Mouse (Mus musculus) neural tube, embryonic 15.5 days (tissue): ENCODE data around the gene Grm8. TPM values are rescaled to one million over a fixed set of nuclear protein-coding genes. Genes with fewer than 3 reads are reported as not detected.

ENCODE experiments used
- ATAC-seq: fragments of 200-750 bp; cut with Nextera tagmentation; 2 replicates; pipeline ENCODE4 v1.8.0; 2017; ENCODE audit warnings: mild to moderate bottlenecking, moderate TSS enrichment, moderate library complexity; ENCODE audit not compliant: low FRiP score
- H3K27ac ChIP-seq: fragments of 300-500 bp; sonication (generic); replicated peaks from 2 replicates; pipeline ENCODE4 v1.5.1; 2015; ENCODE audit warnings: mild to moderate bottlenecking, inconsistent platforms
- H3K27me3 ChIP-seq: fragments of 300-500 bp; sonication (generic); replicated peaks from 2 replicates; pipeline ENCODE4 v1.6.1; 2015; ENCODE audit warnings: inconsistent platforms
- H3K36me3 ChIP-seq: fragments of 300-500 bp; sonication (generic); 2 replicates; pipeline ENCODE4 v1.6.1; 2015; ENCODE audit warnings: inconsistent platforms
- H3K4me1 ChIP-seq: fragments of 300-500 bp; sonication (generic); 2 replicates; pipeline ENCODE4 v1.6.1; 2015; ENCODE audit warnings: inconsistent platforms
- H3K4me2 ChIP-seq: fragments of 300-500 bp; sonication (generic); 2 replicates; pipeline ENCODE4 v1.6.1; 2015; ENCODE audit warnings: inconsistent platforms, mild to moderate bottlenecking, moderate library complexity
- H3K4me3 ChIP-seq: fragments of 300-500 bp; sonication (generic); replicated peaks from 2 replicates; pipeline ENCODE4 v1.5.1; 2015; ENCODE audit warnings: mild to moderate bottlenecking, inconsistent platforms
- H3K9ac ChIP-seq: fragments of 300-500 bp; sonication (generic); replicated peaks from 2 replicates; pipeline ENCODE4 v1.6.1; 2015; ENCODE audit warnings: mild to moderate bottlenecking, inconsistent platforms
- H3K9me3 ChIP-seq: fragments of 300-500 bp; sonication (generic); replicated peaks from 2 replicates; pipeline ENCODE4 v1.6.1; 2016; ENCODE audit warnings: inconsistent platforms
- WGBS: fragments of 180-500 bp; shearing (Covaris S2); methylation state at CpG from one replicate; pipeline ENCODE4 v1.1.7; 2015; ENCODE audit warnings: mixed read lengths; 5-methylcytosine and 5-hydroxymethylcytosine counted together
- polyA plus RNA-seq: library from polyadenylated mRNA; unstranded; fragments of >200 nt; fragmentation: Nextera tagmentation; extraction: Ambion mirVana; gene quantifications from 2 replicates; pipeline ENCODE4 v1.2.1, GENCODE M21; 2015

The Grm8 gene
- polyA plus RNA-seq, 1 experiment from 2014 or later = 12.9 TPM

DNA sequence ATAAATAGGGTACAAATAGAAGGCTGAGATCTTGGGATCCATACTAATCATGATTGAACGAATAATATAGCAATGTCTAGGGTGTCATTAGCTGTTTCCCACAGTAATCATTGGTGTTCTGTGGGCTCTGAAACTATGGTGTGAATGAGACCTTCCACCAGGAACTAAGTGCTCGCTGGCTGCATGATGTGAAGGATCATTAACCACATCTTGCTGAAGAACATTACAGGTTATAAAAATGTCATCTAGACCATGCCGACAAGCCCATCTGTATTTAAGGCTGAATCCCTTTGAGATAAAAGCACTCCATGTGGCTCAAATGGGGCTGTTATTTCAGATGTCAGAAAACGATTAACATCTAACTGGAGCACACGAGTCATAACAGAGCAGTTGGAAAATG is 674.0 kb downstream of the Grm8 start:
- Histone ChIP-seq H3K4me1 (no peaks in the 10 kb centered on the region), H3K27ac (no peak overlapping the region), H3K27me3 (no peaks in the 10 kb centered on the region), H3K4me2 (no peak overlapping the region), H3K4me3 (no peak overlapping the region), H3K9me3 (no peaks in the 10 kb centered on the region), H3K9ac (no peak overlapping the region), H3K36me3 (no peaks in the 10 kb centered on the region)
- WGBS = 16% methylated on average over 5 of the region's 5 CpGs
- no peak for ATAC-seq

DNA sequence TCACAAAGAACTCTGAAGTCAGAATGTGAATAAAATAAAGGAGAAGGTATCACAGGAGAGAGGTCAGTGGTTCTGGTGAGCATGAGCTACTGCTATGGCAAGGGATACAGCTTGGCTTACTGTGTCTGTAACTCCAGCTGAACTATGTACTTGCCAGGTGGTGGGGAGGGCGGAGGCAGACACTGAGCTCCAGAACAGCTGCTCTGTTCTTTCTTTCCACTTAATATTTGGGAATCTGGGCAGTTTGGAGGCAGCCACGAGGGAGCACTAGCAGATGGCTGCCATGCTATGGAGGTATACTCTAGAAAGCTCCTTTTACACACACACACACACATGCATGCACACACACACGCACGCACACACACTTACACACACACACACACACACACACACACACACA is 726.5 kb downstream of the Grm8 start:
- Histone ChIP-seq H3K27me3 (no peaks in the 10 kb centered on the region), H3K9ac (no peak overlapping the region), H3K9me3 (no peaks in the 10 kb centered on the region), H3K36me3 (no peaks in the 10 kb centered on the region), H3K4me3 (no peak overlapping the region), H3K4me2 (no peak overlapping the region), H3K27ac (no peak overlapping the region), H3K4me1 (no peaks in the 10 kb centered on the region)
- 77% methylated on average over 4 of the region's 4 CpGs for WGBS
- ATAC-seq = peak; percentile 41; the same call in 1 of the 2 replicates

DNA sequence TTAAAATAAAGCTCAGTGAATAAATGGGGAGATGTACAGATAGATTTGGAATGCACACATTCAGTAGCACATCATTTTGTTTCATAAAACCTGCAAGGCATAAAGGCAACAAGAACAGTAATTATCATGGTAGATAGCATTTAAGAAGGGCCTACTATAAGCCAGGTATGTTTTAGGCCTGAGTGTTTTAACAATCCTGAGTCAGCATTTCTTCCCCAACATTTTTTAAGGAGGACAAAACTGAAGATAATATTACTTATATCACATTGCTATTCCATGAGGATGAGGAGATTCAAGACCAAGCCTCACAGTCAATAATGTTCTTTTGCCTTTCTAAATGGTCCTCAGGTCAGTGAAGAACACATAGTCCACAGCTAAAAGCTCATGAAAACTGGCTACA is 762.6 kb downstream of the Grm8 start:
- H3K36me3 ChIP-seq = no peaks in the 10 kb centered on the region
- no peak overlapping the region for H3K9ac ChIP-seq
- no peak overlapping the region for H3K4me3 ChIP-seq
- no peaks in the 10 kb centered on the region for H3K9me3 ChIP-seq
- no peaks in the 10 kb centered on the region for H3K27me3 ChIP-seq
- no peak overlapping the region for H3K27ac ChIP-seq
- H3K4me2 ChIP-seq = no peak overlapping the region
- no peak for ATAC-seq
- H3K4me1 ChIP-seq = no peaks in the 10 kb centered on the region

DNA sequence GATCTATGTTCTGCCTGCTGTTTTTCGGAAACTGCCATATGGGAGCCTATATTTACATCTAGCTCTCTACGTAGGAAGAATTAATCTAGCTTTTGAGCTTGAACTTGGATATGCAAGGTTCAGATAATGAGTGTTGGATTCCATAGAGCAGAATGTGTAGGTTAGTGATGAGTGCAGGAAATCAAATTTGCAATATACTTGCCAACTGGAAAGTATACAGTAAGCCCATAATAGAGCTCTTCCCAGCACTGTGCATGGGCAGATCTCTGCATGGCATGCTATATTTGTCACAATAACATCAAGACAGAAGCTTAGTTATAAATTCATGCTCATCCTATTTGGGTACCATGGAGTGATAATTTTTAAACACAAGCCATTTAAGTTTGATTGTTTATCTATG is 763.9 kb downstream of the Grm8 start:
- H3K27ac ChIP-seq = no peak overlapping the region
- ATAC-seq = no peak
- no peaks in the 10 kb centered on the region for H3K4me1 ChIP-seq
- H3K9ac ChIP-seq = no peak overlapping the region
- no peak overlapping the region for H3K4me3 ChIP-seq
- H3K27me3 ChIP-seq = no peaks in the 10 kb centered on the region
- no peaks in the 10 kb centered on the region for H3K9me3 ChIP-seq
- WGBS = 75% methylated on average over 2 of the region's 2 CpGs
- no peak overlapping the region for H3K4me2 ChIP-seq
- no peaks in the 10 kb centered on the region for H3K36me3 ChIP-seq

DNA sequence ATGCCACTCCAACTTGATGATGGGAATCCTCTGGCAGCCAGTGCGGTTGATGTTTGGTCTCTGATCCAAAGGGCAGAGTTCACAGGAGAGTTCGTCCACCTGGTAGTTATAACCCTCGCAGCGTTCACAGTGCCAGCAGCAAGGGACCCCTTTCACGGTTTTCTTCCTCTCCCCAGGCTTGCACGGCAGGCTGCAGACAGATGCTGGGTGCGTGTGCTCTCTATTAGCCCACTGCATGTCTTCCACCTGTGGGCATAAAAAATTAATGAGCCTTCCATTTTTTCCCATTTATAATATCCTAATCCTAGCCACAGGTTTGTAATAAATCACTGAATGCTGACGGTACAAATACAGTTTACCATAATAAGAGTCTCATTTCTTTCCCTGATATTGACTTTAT is 771.2 kb downstream of the Grm8 start:
- H3K4me2 ChIP-seq = no peak overlapping the region
- no peak overlapping the region for H3K4me3 ChIP-seq
- H3K27me3 ChIP-seq = no peaks in the 10 kb centered on the region
- no peak overlapping the region for H3K9ac ChIP-seq
- no peaks in the 10 kb centered on the region for H3K4me1 ChIP-seq
- no peaks in the 10 kb centered on the region for H3K9me3 ChIP-seq
- H3K27ac ChIP-seq = no peak overlapping the region
- no peak for ATAC-seq
- no peaks in the 10 kb centered on the region for H3K36me3 ChIP-seq
- 73% methylated on average over 8 of the region's 8 CpGs for WGBS

DNA sequence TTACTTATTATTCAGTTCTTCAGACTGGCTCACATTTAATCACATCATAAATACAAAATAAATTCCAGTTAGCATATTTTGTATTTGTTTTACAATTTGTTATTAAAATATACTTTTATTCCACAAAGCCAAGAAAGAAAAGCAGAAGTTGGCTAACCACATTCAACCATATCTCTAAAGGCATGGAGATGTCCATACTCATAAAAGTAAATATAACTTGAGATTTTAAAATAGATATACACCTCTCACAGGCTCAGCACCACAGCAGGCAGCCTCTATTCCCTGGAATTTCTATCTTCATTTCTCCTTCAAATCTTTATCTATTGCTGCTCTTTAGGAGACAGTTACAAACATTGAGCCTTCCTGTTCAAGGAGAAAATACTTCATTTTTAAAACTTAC is 774.5 kb downstream of the Grm8 start:
- Histone ChIP-seq H3K4me2 (no peak overlapping the region), H3K4me1 (no peaks in the 10 kb centered on the region)

DNA sequence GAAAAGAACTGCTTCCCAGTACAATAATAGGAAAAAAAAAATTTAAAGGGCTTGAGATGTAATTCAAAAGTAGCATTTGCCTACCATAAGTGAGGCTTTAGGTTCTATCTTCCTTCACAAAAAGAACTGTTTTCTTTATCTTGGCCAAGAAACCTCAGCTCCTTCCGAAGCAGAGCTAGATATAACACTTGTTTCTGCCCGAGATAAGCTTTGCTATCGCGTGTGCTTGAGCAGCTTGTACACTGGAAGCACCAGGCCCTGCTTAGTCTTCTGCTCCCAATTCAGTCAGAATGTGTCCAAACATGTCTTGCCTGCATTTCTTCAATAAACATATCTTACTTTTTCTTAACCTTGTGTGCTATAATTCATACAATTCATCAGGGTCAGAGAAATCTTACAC is 783.8 kb downstream of the Grm8 start:
- Histone ChIP-seq H3K9ac (no peak overlapping the region), H3K4me3 (no peak overlapping the region), H3K4me2 (no peak overlapping the region), H3K9me3 (no peaks in the 10 kb centered on the region), H3K27me3 (no peaks in the 10 kb centered on the region), H3K27ac (no peak overlapping the region), H3K36me3 (no peaks in the 10 kb centered on the region), H3K4me1 (no peaks in the 10 kb centered on the region)
- 95% methylated on average over 4 of the region's 4 CpGs for WGBS
- ATAC-seq = no peak

More for the DNA sequence above, 774.5 kb downstream of the Grm8 start:
- no peaks in the 10 kb centered on the region for H3K9me3 ChIP-seq
- no peak for ATAC-seq
- H3K9ac ChIP-seq = no peak overlapping the region
- no peaks in the 10 kb centered on the region for H3K36me3 ChIP-seq
- no peaks in the 10 kb centered on the region for H3K27me3 ChIP-seq
- H3K27ac ChIP-seq = no peak overlapping the region
- H3K4me3 ChIP-seq = no peak overlapping the region

DNA sequence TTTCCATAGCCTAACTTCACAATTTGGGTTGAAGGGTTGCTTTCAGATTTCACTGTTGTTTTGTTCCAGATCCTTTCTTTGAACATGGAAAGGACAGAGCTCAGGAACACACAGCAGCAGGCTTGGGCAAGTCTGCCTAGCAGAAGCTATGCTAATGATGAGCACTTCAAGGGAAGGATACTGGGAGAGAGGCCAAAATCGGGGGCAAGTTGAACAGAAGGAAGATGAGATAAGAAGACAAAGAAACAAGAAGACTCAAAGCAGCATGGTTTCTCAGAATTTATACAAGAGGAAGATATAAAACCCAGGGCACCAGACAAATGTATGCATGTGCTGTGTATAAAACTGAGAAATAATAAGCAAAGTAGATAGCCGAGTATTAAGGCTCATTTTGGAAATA is 786.7 kb downstream of the Grm8 start:
- WGBS = 81% methylated on average over 2 of the region's 2 CpGs
- Histone ChIP-seq H3K9me3 (no peaks in the 10 kb centered on the region), H3K4me3 (no peak overlapping the region), H3K27me3 (no peaks in the 10 kb centered on the region), H3K4me2 (no peak overlapping the region), H3K9ac (no peak overlapping the region), H3K4me1 (no peaks in the 10 kb centered on the region), H3K36me3 (no peaks in the 10 kb centered on the region), H3K27ac (no peak overlapping the region)
- ATAC-seq = no peak

DNA sequence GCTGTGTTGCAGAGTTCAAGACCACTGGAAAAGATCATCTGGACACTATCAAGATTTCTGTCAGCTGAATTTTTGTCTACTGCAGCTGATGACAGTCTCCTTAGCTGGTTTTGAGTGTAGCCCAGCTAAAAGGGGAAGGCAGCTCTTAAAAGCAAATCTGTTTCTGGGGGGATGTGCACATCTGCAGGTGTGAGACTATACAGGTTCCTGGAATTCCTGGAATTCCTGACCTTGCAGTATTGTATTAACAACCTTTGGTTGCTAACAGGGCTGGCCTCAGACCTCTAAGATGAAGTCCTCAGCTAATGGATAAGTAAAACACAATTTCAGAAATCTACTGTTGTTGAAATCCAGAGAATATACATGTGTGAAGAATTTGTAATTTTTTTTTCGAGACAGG is 788.7 kb downstream of the Grm8 start:
- Histone ChIP-seq H3K9me3 (no peaks in the 10 kb centered on the region), H3K4me3 (no peak overlapping the region), H3K27me3 (no peaks in the 10 kb centered on the region), H3K4me2 (no peak overlapping the region), H3K27ac (no peak overlapping the region), H3K9ac (no peak overlapping the region), H3K36me3 (no peaks in the 10 kb centered on the region), H3K4me1 (no peaks in the 10 kb centered on the region)
- ATAC-seq = no peak
- WGBS = 80% methylated on average over 1 of the region's 1 CpGs

DNA sequence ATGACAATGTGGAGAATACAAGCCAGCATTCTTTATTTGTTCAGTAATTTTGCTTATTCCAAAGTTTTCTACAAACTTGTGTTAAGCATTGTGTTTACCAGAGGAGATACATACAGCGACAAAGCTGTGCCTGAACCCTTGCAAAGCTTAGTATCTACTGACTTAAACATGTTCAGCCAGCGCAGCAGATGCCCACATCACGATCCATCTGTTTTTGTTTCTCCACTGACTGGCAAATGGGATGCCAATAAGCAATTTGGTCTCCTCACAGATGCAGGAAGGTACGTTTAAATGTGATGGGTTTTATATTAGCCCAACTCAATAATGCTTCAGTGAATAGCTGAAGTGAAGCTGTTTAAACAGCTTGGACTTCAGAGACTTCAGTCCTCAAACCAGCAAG is 794.8 kb downstream of the Grm8 start:
- no peak overlapping the region for H3K9ac ChIP-seq
- 80% methylated on average over 4 of the region's 4 CpGs for WGBS
- H3K4me1 ChIP-seq = no peaks in the 10 kb centered on the region
- H3K27ac ChIP-seq = no peak overlapping the region
- H3K9me3 ChIP-seq = no peaks in the 10 kb centered on the region
- no peaks in the 10 kb centered on the region for H3K27me3 ChIP-seq
- no peaks in the 10 kb centered on the region for H3K36me3 ChIP-seq
- no peak overlapping the region for H3K4me3 ChIP-seq
- no peak overlapping the region for H3K4me2 ChIP-seq
- ATAC-seq = no peak

DNA sequence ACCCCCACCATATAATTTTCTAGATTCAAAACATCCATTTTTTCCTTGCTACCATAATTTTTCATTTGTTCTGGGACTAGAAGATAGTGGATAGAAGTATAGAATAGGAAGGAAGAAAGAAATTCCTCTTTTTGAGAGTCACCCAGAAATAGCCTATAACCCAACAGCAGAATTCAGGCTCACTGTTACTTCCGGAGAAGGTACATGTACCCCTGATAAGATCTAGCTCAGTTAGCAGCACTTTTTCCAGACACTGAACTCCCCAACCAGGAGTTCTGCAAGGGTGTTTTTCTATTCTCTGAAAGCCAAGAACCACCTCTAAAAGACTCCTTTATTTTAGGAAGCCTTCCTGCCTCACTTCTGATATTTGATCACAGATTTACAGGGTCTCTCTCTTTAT is 816.4 kb downstream of the Grm8 start:
- peaks cover 2% of the 10 kb centered on the region; the same call in 1 of the 2 replicates for H3K4me1 ChIP-seq
- no peaks in the 10 kb centered on the region for H3K9me3 ChIP-seq
- H3K4me2 ChIP-seq = no peak overlapping the region
- WGBS = 86% methylated on average over 1 of the region's 1 CpGs
- no peaks in the 10 kb centered on the region for H3K36me3 ChIP-seq
- H3K27ac ChIP-seq = no peak overlapping the region
- H3K27me3 ChIP-seq = no peaks in the 10 kb centered on the region
- H3K9ac ChIP-seq = no peak overlapping the region
- H3K4me3 ChIP-seq = no peak overlapping the region
- no peak for ATAC-seq

DNA sequence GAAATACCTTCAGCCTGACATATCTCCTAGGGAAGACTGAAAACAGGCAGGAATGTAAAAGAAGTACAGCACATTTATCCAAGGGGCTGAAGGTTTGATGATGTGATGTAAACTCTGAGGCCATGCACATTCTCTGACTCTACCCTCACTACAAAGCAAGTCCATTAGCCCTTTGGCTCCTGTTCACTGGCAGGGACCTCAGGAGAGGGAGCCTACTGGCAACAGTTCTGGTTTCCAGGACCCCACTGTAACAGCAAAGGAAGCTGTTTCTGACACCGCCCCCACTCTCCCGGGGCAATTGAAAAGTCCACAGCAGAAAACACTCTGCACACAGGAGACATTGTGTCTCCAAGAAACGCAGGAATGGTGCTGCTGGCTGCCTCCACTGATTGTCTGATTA is 817.6 kb downstream of the Grm8 start:
- Histone ChIP-seq H3K27ac (no peak overlapping the region), H3K4me1 (peaks cover 2% of the 10 kb centered on the region; the same call in 1 of the 2 replicates), H3K9me3 (no peaks in the 10 kb centered on the region), H3K9ac (no peak overlapping the region), H3K36me3 (no peaks in the 10 kb centered on the region), H3K27me3 (no peaks in the 10 kb centered on the region), H3K4me3 (no peak overlapping the region), H3K4me2 (no peak overlapping the region)
- 52% methylated on average over 3 of the region's 3 CpGs for WGBS
- ATAC-seq = peak; percentile 90

DNA sequence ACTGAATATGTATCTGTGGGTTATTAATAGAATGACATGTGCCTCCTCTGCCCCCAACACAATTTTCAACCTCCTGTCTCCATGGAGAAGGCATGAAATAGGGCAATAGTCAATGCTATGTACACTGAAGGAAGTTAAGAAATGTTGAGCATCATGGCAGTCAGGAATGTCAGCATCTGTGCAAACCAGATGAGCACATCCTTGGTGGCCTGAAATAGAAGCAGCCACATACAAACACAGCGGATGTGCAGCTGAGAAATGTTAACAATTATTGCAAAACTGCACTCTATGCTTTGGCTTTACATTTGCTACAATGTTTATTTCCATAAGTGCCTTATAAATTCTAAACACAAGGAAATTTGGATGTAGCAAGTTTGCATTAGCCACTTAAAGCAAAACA is 819.0 kb downstream of the Grm8 start:
- no peak for ATAC-seq
- Histone ChIP-seq H3K9me3 (no peaks in the 10 kb centered on the region), H3K4me2 (no peak overlapping the region)

More for the DNA sequence above, 819.0 kb downstream of the Grm8 start:
- Histone ChIP-seq H3K36me3 (no peaks in the 10 kb centered on the region), H3K9ac (no peak overlapping the region), H3K4me1 (peaks cover 2% of the 10 kb centered on the region; the same call in 1 of the 2 replicates), H3K4me3 (no peak overlapping the region), H3K27ac (no peak overlapping the region), H3K27me3 (no peaks in the 10 kb centered on the region)
- 91% methylated on average over 1 of the region's 1 CpGs for WGBS
